Mouse (Mus musculus) neural tube, embryonic 14.5 days (tissue): ENCODE measurements around the gene Gpc5. TPM values are rescaled to one million over a fixed set of nuclear protein-coding genes. Genes with fewer than 3 reads are reported as not detected.

ENCODE experiments used
- ATAC-seq: fragments of 200-750 bp; cut with Nextera tagmentation; 2 replicates; pipeline ENCODE4 v1.8.0; 2017; ENCODE audit warnings: low read depth, mild to moderate bottlenecking, moderate TSS enrichment, moderate library complexity
- H3K27ac ChIP-seq: fragments of 300-500 bp; sonication (generic); 2 replicates; pipeline ENCODE4 v1.5.1; 2014; ENCODE audit warnings: low read depth, mild to moderate bottlenecking, control low read depth, low read length, moderate library complexity, mixed read lengths
- H3K27me3 ChIP-seq: fragments of 300-500 bp; sonication (generic); 2 replicates; pipeline ENCODE4 v1.6.1; 2014; ENCODE audit warnings: low read length; ENCODE audit not compliant: control insufficient read depth, insufficient read depth
- H3K36me3 ChIP-seq: fragments of 300-500 bp; sonication (generic); 2 replicates; pipeline ENCODE4 v1.6.1; 2014; ENCODE audit warnings: low read length, mixed read lengths; ENCODE audit not compliant: control insufficient read depth, insufficient read depth
- H3K4me1 ChIP-seq: fragments of 300-500 bp; sonication (generic); 2 replicates; pipeline ENCODE4 v1.6.1; 2014; ENCODE audit warnings: low read length; ENCODE audit not compliant: control insufficient read depth, insufficient read depth
- H3K4me2 ChIP-seq: fragments of 300-500 bp; sonication (generic); 2 replicates; pipeline ENCODE4 v1.6.1; 2014; ENCODE audit warnings: mild to moderate bottlenecking, low read depth, low read length, control low read depth
- H3K4me3 ChIP-seq: fragments of 300-500 bp; sonication (generic); 2 replicates; pipeline ENCODE4 v1.5.1; 2014; ENCODE audit warnings: low read depth, low read length, control low read depth, mixed read lengths
- H3K9ac ChIP-seq: fragments of 300-500 bp; sonication (generic); replicated peaks from 2 replicates; pipeline ENCODE4 v1.6.1; 2014; ENCODE audit warnings: low read depth, mild to moderate bottlenecking, control low read depth, low read length, mixed read lengths
- H3K9me3 ChIP-seq: fragments of 300-500 bp; sonication (generic); 2 replicates; pipeline ENCODE4 v1.6.1; 2016; ENCODE audit warnings: low read length; ENCODE audit not compliant: control insufficient read depth
- WGBS: fragments of 180-500 bp; shearing (Covaris S2); extraction: QIAGEN DNeasy Blood & Tissue Kit; methylation state at CpG from one replicate; pipeline ENCODE4 v1.1.7; 2014; 5-methylcytosine and 5-hydroxymethylcytosine counted together
- polyA plus RNA-seq: library from polyadenylated mRNA; unstranded; fragments of >200 nt; fragmentation: Nextera tagmentation; extraction: Ambion mirVana; gene quantifications from 2 replicates; pipeline ENCODE4 v1.2.1, GENCODE M21; 2014

Gene Gpc5
- polyA plus RNA-seq, 1 experiment from 2014 or later = 28.6 TPM

- ATAC-seq = peak; percentile 69
- Histone ChIP-seq H3K4me2 (no peak overlapping the region), H3K9me3 (no peaks in the 10 kb centered on the region), H3K4me3 (no peak overlapping the region), H3K27ac (no peak overlapping the region), H3K9ac (no peak overlapping the region), H3K36me3 (no peaks in the 10 kb centered on the region), H3K27me3 (no peaks in the 10 kb centered on the region), H3K4me1 (no peaks in the 10 kb centered on the region)
- WGBS = 69% methylated on average over 8 of the region's 8 CpGs
Observed at GRCm38 (mm10) chr14:115600259-115601029, 508.4 kb downstream of the Gpc5 start.

GRCm38 (mm10) chr14:115614154-115614553 is 522.1 kb downstream of the Gpc5 start:
- no peak for ATAC-seq
- Histone ChIP-seq H3K4me3 (no peak overlapping the region), H3K27ac (no peak overlapping the region), H3K27me3 (no peaks in the 10 kb centered on the region), H3K4me2 (no peak overlapping the region), H3K9me3 (no peaks in the 10 kb centered on the region), H3K9ac (no peak overlapping the region), H3K4me1 (no peaks in the 10 kb centered on the region), H3K36me3 (no peaks in the 10 kb centered on the region)
- WGBS = 80% methylated on average over 4 of the region's 4 CpGs

GRCm38 (mm10) chr14:115616305-115616704 is 524.3 kb downstream of the Gpc5 start:
- H3K36me3 ChIP-seq = no peaks in the 10 kb centered on the region
- H3K27me3 ChIP-seq = no peaks in the 10 kb centered on the region
- H3K27ac ChIP-seq = no peak overlapping the region
- no peaks in the 10 kb centered on the region for H3K9me3 ChIP-seq
- 35% methylated on average over 2 of the region's 2 CpGs for WGBS
- H3K4me3 ChIP-seq = no peak overlapping the region
- H3K9ac ChIP-seq = no peak overlapping the region
- H3K4me1 ChIP-seq = no peaks in the 10 kb centered on the region
- H3K4me2 ChIP-seq = no peak overlapping the region
- no peak for ATAC-seq

- Histone ChIP-seq H3K36me3 (no peaks in the 10 kb centered on the region), H3K27me3 (no peaks in the 10 kb centered on the region), H3K4me1 (no peaks in the 10 kb centered on the region), H3K27ac (no peak overlapping the region), H3K4me3 (no peak overlapping the region), H3K9me3 (no peaks in the 10 kb centered on the region), H3K4me2 (no peak overlapping the region), H3K9ac (no peak overlapping the region)
- WGBS = 27% methylated on average over 7 of the region's 7 CpGs
- ATAC-seq = peak; percentile 73; the same call in 1 of the 2 replicates
Observed at GRCm38 (mm10) chr14:115616846-115617245, 524.8 kb downstream of the Gpc5 start.

- no peaks in the 10 kb centered on the region for H3K4me1 ChIP-seq
- H3K27me3 ChIP-seq = no peaks in the 10 kb centered on the region
- no peaks in the 10 kb centered on the region for H3K36me3 ChIP-seq
- H3K9me3 ChIP-seq = no peaks in the 10 kb centered on the region
- H3K9ac ChIP-seq = no peak overlapping the region
- H3K27ac ChIP-seq = no peak overlapping the region
- H3K4me3 ChIP-seq = no peak overlapping the region
- no peak for ATAC-seq
- H3K4me2 ChIP-seq = no peak overlapping the region
Observed at GRCm38 (mm10) chr14:115620473-115620872, 528.5 kb downstream of the Gpc5 start.

GRCm38 (mm10) chr14:115631160-115631898 is 539.3 kb downstream of the Gpc5 start:
- H3K9ac ChIP-seq = no peak overlapping the region
- peak; percentile 63; the same call in 1 of the 2 replicates for ATAC-seq
- 0 out of 2 replicates have a peak, but pooled peaks cover 2% of the 10 kb centered on the region for H3K4me1 ChIP-seq
- WGBS = 48% methylated on average over 7 of the region's 7 CpGs
- no peaks in the 10 kb centered on the region for H3K27me3 ChIP-seq
- H3K4me3 ChIP-seq = no peak overlapping the region
- no peak overlapping the region for H3K4me2 ChIP-seq
- no peaks in the 10 kb centered on the region for H3K36me3 ChIP-seq
- H3K27ac ChIP-seq = no peak overlapping the region
- H3K9me3 ChIP-seq = no peaks in the 10 kb centered on the region

GRCm38 (mm10) chr14:115633311-115633710 is 541.3 kb downstream of the Gpc5 start:
- WGBS = 83% methylated on average over 1 of the region's 1 CpGs
- H3K4me1 ChIP-seq = 0 out of 2 replicates have a peak, but pooled peaks cover 2% of the 10 kb centered on the region
- ATAC-seq = no peak

GRCm38 (mm10) chr14:115679875-115680274 is 587.9 kb downstream of the Gpc5 start:
- 40% methylated on average over 2 of the region's 2 CpGs for WGBS
- Histone ChIP-seq H3K27me3 (no peaks in the 10 kb centered on the region), H3K4me2 (no peak overlapping the region), H3K27ac (no peak overlapping the region), H3K9me3 (no peaks in the 10 kb centered on the region), H3K9ac (no peak overlapping the region), H3K4me3 (no peak overlapping the region), H3K36me3 (no peaks in the 10 kb centered on the region), H3K4me1 (no peaks in the 10 kb centered on the region)
- ATAC-seq = peak; percentile 63; the same call in 1 of the 2 replicates

More at GRCm38 (mm10) chr14:115633311-115633710, 541.3 kb downstream of the Gpc5 start:
- H3K4me2 ChIP-seq = no peak overlapping the region
- H3K27me3 ChIP-seq = no peaks in the 10 kb centered on the region
- H3K9me3 ChIP-seq = no peaks in the 10 kb centered on the region
- no peaks in the 10 kb centered on the region for H3K36me3 ChIP-seq
- H3K27ac ChIP-seq = no peak overlapping the region
- no peak overlapping the region for H3K9ac ChIP-seq
- H3K4me3 ChIP-seq = no peak overlapping the region

GRCm38 (mm10) chr14:115746013-115746412 is 654.0 kb downstream of the Gpc5 start:
- H3K4me3 ChIP-seq = no peak overlapping the region

More at GRCm38 (mm10) chr14:115746013-115746412, 654.0 kb downstream of the Gpc5 start:
- Histone ChIP-seq H3K4me2 (no peak overlapping the region), H3K27me3 (no peaks in the 10 kb centered on the region), H3K27ac (no peak overlapping the region), H3K4me1 (no peaks in the 10 kb centered on the region), H3K9me3 (no peaks in the 10 kb centered on the region), H3K9ac (no peak overlapping the region), H3K36me3 (no peaks in the 10 kb centered on the region)
- 89% methylated on average over 1 of the region's 1 CpGs for WGBS
- no peak for ATAC-seq
